Mouse (Mus musculus) mouse trophoblast stem cell (cell line): Measurements from ENCODE around the gene Tmem205.

ENCODE experiments used
- in situ Hi-C, 2 experiments: fragments of 300-500 bp; cut with MseI, MboI; formaldehyde crosslinking; loops; 2 replicates in 1 of 2; 3 replicates in 1 of 2; pipeline ENCODE4 v1.15.1; 2025

Tmem205 gene

GRCm38 (mm10) chr9:21927208-21927753 lies at the start of gene Tmem205, which contains the start of gene Ccdc159:
Gene Tmem205, minus strand, starts transcription at chr9:21927556.
Gene Ccdc159, plus strand, starts transcription at chr9:21927471.
- in situ Hi-C loops: no loop called here

GRCm38 (mm10) chr9:21976626-21977175 lies 49.3 kb upstream of the Tmem205 start:
- in situ Hi-C loops: loop anchor here in 1 of 2 experiments (5.0 kb wide), 1 partner anchor 81 kb away; no protein-coding TSS in a partner anchor

DNA sequence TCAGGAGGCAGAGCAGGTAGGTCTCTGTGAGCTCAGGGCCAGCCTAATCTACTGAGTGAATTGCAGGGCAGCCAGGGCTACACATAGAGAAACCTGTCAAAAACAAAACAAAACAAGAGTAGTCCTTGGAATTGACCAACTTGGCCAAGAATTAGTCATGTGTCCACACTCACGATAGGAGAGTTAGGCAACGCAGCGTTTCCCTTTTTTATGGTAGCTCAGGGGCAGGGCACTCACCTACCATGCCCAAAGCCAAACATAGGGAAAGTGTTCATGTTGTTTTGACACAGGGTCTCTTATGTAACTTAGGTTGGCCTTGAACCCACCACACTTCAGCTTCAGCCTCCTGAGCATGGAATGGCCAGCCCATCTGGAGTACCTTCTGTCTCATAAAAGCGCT lies 41.9 kb upstream of the Tmem205 start:
- in situ Hi-C loops: no loop called here

- in situ Hi-C loops: no loop called here
These were observed 41.5 kb upstream of the Tmem205 start for GRCm38 (mm10) chr9:21968883-21969282.

- in situ Hi-C loops: no loop called here
These were observed 36.1 kb upstream of the Tmem205 start, which contains the start of gene Epor for GRCm38 (mm10) chr9:21963417-21963816. Gene Epor, minus strand, starts transcription at chr9:21963506.

GRCm38 (mm10) chr9:21962416-21963059 lies 35.2 kb upstream of the Tmem205 start:
- in situ Hi-C loops: no loop called here

- in situ Hi-C loops: no loop called here
These were observed 34.7 kb upstream of the Tmem205 start for GRCm38 (mm10) chr9:21962010-21962409.

DNA sequence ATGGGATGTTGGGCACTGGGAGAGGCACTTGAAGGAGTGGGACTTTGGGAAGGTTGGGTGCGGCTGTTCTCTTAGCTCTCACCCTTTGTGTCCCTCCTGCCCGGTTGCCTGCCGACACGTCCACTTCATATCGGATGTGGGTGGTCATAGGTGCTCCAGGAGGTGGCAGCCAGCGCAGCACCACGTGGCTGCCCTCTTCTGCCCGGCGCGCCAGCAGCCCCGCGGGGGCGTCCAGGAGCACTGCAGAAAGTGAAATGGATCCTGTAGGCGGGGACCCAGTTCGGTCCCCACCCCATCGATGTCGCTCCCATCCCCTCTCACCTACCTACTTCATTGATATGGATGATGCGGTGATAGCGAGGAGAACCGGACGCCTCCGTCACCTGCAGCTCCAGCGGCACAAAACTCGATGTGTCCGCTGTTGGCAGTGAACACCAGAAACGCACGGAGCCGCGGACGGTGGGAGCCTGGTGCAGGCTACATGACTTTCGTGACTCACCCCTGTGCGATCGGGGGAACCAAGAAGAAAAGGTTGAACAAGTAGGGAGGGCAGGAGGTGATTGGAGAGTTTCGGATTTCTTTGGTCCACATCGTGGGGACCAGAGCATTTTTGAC lies 34.1 kb upstream of the Tmem205 start:
- in situ Hi-C loops: no loop called here

DNA sequence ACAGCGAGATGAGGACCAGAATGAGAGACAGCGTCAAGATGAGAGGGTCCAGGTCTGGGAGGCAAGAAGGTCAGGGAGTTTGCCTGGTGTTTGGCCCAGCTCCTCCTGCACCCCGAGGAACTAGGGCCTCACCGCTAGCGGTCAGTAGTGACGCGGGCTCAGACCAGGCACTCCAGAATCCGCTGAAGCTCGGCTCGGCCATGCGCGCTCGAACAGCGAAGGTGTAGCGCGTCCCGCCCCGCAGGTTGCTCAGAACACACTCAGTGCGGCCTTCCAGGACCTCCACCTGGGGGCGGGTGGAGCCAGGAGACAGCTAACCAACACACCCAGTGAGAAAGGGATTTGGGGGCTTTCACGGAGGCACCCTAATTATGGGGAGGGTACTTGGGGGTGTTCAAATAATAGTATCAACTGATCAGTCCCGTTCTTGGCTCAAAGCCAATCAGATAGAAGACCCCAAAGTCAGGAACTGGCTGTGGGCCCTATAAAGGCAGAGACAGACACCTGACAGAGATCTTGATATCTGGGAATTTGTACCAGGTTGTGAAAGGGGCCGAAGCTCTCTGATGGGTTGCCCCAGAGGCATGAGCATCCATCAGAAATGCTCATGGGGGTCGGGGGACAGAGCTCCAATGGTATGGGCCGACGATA lies 33.3 kb upstream of the Tmem205 start:
- in situ Hi-C loops: no loop called here

DNA sequence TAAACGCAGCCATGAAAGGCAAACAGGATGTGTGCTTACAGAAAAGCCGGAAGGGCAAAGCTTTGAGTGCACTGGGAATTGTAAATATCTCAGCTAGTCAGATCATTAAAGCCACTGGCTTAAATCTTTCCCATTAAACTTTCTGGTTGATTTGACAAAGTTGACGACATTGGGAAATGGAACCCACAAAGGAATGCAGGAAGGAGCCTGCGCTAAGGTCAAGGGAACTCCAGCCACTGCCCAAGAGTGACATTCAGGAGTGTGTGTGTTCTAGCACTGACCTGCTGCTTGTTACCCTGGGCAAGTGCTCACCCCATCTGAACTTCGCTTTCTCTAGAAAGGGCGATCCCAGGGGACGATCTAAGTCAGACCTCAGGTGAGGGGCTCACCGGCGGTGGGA lies 32.8 kb upstream of the Tmem205 start:
- in situ Hi-C loops: no loop called here

DNA sequence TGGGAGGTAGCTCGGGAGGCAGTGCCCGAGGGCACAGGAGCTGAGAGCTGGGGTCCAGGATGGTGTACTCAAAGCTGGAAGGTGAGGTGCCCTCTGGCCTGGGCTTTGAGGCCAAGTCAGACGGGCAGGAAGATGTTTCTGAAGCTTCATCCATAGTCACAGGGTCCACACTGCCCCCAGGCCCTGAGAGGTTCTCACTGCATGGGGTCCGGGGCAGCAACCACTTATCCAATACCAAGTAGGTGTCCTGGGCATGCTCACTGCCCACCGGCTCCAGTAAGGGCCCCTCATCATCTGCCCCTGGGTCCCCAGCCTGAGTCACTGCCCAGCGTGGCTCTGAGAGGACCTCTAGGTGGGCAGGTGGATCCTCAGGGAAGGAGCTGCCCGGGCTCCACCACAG lies 31.9 kb upstream of the Tmem205 start:
- in situ Hi-C loops: no loop called here

DNA sequence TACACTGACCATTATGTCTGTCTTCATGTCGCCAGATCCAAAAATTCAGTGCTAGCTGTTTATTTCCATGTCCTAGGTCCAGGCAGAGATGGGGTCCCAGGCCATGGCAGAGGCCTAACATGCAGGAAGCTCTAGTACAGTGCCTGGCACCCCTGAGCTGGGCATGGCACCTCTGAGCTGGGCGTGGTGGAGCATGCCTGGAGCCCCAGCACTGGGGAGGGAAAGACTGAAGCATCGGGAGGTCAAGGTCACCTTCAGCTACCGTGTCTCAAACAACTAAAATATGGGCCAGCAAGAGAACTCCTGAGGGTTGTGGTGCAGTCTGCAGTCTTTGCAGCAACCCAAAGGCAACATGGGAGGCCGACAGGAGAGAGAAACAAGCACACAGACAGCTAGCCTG lies 31.0 kb upstream of the Tmem205 start:
- in situ Hi-C loops: no loop called here

DNA sequence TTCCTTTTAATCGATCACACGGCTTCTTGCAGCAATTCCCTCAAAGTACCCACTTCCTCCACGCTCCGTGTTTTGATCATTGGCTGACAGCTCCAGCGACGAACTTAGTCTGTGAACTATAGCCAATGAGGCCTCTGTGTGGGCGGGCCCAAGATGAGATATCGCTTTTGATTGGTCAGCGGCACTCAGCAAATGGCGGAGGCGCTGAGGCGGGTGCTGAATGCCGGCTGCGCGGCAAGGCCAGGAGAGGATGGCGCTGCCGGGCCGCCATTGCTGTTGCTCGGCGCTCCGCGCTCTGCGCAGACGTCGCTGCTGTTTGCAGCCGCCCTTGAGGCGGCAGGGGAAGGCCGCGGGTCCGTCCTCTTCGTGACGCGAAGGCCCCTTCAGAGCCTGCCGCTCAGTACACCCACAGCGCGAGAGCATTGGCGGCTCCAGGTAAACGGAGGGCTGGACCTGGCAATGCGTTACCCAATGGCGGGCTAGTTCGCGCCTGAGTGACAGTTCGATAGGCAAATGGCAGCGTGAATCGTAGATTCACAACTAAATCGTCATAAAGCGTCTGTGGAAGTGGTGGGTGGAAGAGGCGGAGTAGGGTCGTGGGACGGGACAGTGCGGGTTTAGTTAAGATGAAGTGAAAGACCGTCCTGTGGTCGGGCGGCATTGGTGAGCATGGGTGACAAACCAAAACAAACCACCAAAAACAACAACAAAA lies 28.4 kb upstream of the Tmem205 start, which contains the start of gene Swsap1:
TSS of gene Swsap1 (plus strand) at position 186 of the 712 bp plus-strand sequence.
- in situ Hi-C loops: no loop called here

DNA sequence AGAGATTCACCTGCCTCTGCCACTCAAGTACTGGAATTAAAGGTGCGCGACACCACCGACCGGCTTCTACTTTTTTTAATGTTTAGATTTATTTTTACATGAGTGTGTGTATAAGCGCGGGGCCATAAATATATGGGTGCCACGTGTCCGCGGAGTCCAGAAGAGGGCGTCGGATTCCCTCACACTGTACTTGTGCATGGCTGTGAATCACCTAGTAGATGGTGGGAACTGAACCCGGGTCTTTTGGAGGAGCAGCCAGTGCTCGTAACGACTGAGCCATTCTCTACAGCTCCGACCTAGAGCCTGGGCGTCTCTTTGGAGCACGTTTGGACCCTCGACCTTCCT lies 27.8 kb upstream of the Tmem205 start:
- in situ Hi-C loops: no loop called here

DNA sequence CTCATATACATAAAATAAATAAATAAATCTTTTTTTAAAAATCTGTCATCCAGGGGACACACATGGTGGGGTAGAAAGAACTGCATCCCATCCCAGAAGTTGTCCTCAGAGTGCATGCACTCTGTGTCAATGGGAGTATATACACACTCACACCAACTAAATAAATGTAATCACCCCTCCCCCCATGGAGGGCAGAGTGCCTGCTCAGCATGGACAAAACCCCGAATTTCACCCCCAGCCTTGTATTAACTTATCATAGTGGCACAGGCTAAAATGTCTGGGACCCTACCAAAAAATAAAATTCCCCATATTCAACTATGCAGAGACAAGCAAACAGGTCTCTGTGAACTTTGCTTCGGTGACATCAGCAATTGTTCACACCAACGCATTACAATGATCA lies 27.3 kb upstream of the Tmem205 start:
- in situ Hi-C loops: no loop called here

- in situ Hi-C loops: no loop called here
These were observed 26.2 kb upstream of the Tmem205 start for GRCm38 (mm10) chr9:21953600-21953999.

GRCm38 (mm10) chr9:21951977-21952376 lies 24.6 kb upstream of the Tmem205 start:
- in situ Hi-C loops: no loop called here

- in situ Hi-C loops: no loop called here
These were observed 23.0 kb upstream of the Tmem205 start for GRCm38 (mm10) chr9:21950322-21950721.

GRCm38 (mm10) chr9:21948790-21949189 lies 21.4 kb upstream of the Tmem205 start:
- in situ Hi-C loops: no loop called here

DNA sequence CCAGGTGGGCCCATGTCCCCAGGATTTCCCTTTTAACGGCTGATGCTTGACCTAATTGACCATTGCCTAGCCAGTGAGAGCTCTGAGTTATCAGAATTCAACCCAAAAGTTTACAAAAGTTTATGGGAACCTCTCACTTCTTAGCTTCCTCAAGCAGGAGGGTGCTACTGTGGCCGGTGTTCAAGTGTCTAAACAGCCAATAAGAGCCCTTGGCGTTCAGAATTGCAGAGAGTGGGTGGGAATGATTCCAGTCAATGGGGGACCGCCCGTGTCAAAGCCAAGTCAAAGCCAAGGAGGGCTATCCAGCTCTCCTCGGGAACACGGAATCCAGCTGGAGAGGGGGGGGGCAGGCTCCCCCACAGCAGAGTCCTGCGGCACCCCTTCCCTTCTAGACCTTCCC lies 20.8 kb upstream of the Tmem205 start:
- in situ Hi-C loops: no loop called here

DNA sequence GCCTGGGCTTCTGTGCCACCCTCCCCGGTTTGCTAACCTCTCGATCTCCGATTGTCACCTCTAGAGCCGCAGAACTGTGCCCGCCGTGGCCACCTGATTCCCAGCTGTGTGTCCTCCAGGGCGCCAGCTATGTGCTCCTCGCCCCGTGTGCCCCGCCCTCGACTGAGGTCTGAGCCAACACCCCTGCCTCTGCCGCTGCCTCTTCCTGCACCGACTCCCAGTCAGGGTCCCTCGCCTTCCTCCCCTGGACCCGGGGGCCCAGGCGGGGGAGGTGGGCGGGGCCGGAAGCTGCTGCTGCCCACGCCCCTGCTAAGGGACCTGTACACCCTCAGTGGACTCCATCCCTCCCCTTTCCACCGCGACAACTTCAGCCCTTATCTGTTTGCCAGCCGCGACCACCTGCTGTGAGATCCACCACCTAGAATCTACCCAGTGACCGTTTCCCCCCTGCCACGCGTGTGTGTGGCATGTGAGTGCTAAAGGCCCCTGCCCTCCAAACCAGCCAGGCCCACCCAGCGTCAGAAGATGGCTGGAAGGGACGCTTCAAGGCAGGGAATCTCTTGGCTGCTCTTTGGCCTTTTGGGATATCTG lies 20.3 kb upstream of the Tmem205 start:
- in situ Hi-C loops: no loop called here
